Mouse (Mus musculus) MEL-GATA-1-ER (cell line): Measurements from ENCODE around the gene Rnls.

Source experiments
- DNase-seq: peaks from one replicate; pipeline ENCODE4 v3.0.0-alpha.2; 2012; ENCODE audit warnings: low read depth; ENCODE audit errors: extremely low read depth

Gene Rnls

DNA sequence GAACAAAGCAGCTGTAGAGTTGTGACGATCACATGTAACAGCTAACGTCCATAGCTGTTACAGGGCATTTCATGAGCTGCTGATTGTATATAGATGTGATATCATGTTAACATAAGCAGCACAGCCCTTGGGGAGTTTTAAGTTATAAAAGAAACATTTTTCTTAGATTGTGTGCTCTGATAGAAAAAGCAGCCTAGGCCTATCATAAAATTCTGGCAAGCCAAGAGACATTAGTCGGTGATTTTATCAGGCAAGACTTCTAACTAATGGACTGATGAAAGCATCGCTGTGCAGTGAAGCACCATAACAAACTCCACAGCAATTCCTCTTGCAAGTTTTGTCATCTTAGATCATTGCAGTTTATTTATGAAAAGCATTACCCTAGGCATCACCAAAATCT is 190.9 kb downstream of the Rnls start:
- no peak for DNase-seq

DNA sequence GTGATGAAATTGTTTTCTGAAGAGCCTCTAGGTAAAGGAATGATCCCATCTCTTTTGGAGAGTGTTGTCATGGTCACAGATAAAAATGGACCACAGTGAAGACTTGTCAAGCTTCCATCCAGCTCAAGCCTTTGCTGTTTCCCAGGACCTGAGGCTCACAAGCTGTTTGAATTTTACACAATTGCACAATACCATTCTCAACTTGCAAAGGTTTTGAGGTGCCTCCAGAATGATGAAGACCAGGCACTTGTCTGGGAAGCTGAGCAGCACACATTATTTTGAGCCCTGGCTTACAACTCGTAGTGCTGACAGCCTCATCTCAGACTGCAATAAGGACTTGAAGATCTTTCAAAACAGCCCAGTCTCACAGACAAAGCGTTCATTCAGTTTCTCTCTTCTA is 200.0 kb downstream of the Rnls start:
- DNase-seq, result no peak

DNA sequence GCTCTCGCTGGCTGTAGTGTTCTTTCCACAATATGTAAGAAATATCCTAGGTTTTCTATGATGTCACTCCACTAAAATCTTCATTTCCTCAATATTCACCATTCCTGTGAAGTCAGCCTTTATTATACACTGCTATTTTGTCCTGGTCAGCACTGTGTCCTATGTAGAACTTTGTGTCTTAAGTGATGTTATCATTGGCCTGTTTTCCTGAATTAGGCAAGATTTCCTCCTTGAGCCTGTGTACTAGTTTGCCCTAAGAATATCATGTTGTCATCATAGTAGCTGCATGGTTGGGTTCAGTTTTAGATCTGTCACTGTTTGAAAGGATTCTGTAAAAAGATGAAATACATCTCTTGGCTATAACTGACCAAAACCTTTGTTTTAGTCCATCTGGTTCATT is 203.3 kb downstream of the Rnls start:
- no peak for DNase-seq

GRCm38 (mm10) chr19:33179595-33179994 is 212.5 kb downstream of the Rnls start:
- no peak for DNase-seq

- DNase-seq, result no peak
These were observed 213.2 kb downstream of the Rnls start for GRCm38 (mm10) chr19:33178866-33179265.

- DNase-seq, result no peak
These were observed 213.7 kb downstream of the Rnls start for GRCm38 (mm10) chr19:33178367-33178766.

- no peak for DNase-seq
These were observed 218.1 kb downstream of the Rnls start for GRCm38 (mm10) chr19:33173991-33174390.

DNA sequence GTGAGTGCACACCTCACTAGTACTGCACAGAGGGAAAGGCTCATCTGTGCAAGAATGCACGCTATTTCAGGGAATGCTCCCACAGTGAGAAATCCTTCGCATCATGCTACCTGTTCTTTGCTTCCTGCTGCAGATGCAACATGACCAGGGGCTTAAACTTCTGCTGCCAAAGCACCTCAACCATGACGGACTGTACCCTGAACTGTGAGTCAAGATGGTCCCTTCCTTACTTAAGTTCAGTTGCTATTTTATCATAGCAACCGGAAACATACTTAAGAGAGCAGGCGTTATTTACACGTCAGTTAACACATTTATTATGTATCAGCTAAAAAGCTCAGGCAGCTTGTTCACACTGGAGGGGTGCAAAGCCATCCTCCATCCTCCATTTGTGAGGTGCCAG is 222.2 kb downstream of the Rnls start:
- DNase-seq, result no peak

- DNase-seq, result no peak
These were observed 224.4 kb downstream of the Rnls start for GRCm38 (mm10) chr19:33167528-33168264.

GRCm38 (mm10) chr19:33164801-33165200 is 227.3 kb downstream of the Rnls start:
- no peak for DNase-seq

DNA sequence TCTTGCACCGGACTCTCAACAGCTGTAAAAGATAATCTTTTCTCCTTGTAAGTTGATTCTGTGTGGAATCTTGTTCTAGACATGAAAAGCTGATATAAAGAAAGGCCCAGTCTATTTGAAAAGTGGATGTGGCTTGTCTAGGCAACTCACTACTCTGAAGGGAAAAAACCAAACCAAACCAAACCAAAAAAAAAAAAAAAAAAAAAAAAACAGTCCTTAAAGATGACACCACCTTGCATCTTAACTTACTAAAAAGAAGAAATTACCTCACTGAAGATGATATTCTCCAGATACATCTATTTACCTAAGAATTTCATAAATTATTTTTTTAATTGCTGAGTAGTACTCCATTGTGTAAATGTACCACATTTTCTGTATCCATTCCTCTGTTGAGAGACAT is 230.2 kb downstream of the Rnls start:
- no peak for DNase-seq

GRCm38 (mm10) chr19:33159897-33160296 is 232.2 kb downstream of the Rnls start:
- no peak for DNase-seq

GRCm38 (mm10) chr19:33159192-33159591 is 232.9 kb downstream of the Rnls start:
- DNase-seq, result no peak

- no peak for DNase-seq
These were observed 233.9 kb downstream of the Rnls start for GRCm38 (mm10) chr19:33158234-33158633.

DNA sequence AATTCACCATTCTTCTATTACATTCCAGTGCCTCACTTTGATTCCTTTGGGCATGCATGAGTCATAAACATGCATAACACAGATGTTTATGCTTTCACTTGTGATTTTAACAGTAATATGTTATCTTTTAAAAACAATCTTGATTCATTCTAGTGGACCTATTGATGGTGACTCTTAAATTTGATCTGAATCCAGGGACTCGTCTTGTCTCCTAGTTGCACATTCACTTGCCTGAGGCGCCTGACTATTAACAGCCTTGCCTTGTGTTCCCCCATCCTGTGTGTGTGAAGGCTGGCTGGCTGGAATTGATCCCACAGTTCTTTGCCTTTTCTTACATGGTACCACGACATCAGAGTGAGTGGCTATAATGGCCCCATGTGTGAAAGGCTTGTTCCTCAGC is 243.7 kb downstream of the Rnls start:
- DNase-seq, result no peak

- no peak for DNase-seq
These were observed 248.9 kb downstream of the Rnls start for GRCm38 (mm10) chr19:33143198-33143597.

DNA sequence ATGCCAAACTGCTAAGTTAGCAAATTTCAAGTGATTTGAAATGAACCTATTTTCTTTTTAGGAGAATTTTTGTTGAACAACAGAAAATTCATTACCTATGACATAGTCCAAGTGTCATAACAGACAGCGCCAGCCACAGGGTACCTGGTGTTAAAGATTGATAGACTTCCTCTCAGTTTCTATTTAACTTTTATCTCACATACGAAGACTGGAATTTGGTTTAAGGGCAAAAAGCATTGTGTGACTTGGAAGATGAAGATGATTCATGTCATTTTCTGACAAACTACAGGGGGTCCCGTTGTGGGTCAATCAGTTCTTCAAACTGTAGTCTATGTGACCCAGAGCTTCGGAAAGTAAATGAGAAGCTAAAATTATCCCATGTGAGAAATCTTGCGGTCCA is 254.8 kb downstream of the Rnls start:
- DNase-seq, result no peak

DNA sequence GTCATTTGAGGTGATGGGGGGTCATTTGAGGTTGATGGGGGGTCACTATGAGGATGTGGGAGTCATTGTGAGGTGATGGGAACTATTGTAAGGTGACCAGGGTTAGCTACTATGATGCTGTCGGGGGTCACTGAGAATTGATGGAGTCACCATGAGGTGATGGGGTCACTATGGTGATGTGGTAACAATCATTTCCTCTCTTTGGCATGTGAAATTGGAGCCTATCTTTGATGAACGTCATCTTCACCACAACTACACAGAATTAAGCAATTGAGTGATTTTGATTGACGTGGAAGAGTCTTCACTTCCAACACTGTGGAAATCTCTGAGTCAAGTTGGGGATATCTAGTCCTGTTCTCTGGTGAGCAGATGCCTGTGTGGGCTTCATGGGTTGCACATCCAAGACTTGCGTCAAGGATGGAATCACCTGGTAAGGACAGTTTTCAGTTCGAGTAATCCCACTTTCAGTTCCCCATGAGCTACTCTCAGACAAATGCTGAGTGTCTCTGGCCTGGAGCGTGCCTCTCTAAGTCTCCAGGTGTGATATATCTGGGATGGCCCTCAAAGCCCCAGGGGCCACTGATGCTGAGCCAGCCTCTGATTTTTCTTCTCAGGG is 269.4 kb downstream of the Rnls start:
- no peak for DNase-seq

DNA sequence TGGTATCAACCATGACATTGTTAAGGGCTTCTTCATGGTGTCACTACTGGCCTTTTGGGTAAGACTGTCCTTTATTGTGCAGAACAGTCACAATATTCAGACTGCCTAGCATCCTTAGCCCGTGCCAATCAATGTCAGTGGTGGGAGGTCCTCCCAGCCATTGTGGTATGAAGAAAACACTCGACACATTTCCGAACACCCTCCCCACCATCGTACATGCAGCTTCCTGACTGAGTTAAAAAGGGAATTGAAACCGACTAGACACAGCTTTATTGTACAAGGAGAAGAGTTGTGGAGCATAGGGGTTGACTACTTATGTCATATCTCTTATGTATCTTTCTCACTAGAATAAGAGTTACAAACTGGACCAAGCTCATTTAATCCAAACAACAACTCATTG is 272.1 kb downstream of the Rnls start:
- DNase-seq, result no peak

GRCm38 (mm10) chr19:33118898-33119297 is 273.2 kb downstream of the Rnls start:
- DNase-seq, result no peak

DNA sequence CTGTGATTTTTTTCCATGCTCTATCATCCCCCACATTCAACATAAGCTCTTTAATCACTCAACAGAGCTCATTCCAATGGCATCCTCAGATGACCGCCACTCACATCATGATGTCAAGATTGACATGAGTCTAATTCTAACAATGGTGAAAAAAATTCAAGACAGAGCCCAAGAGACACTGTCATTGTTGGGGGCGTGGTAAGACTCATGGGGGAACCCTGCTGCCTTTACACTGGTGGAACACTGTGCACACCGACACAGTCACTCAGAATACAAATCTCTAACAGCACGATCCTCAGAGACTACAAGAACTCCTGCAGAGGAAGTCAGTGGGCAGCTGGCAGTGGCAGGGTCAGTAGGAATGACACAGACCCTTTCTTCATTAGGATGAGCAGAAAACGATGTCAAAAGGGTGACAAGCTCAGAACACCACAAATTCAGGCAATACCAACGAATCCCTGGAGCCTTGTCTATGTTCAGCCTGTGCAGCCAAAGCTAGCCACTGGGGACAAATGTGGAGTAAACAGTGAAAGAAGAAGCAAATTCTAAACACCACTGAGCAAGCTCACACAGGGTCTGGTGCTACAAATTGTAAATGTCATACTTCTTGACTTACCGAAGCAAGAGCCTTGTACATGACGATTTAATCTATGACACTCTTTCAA is 277.3 kb downstream of the Rnls start:
- no peak for DNase-seq

DNA sequence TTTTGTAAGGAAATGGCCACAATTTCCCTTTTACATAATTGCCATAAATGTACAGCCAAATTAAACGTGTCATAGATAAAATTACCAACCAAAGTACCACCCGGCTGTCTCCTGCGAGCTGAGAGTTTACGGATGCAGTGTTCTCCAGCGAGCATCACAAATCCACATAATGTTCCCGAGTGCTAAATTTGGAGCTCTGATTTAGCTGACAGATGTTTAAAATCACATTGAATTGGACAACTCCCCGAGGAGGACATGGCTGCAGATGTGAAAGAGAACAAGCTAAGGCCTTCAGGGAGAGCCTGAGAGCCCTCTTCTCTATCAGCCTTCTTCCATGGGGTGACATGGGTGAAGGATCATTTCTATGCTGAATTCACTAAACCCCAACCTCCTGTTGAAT is 278.3 kb downstream of the Rnls start:
- DNase-seq, result no peak

- DNase-seq, result no peak
These were observed 281.7 kb downstream of the Rnls start for GRCm38 (mm10) chr19:33110404-33110803.
